Mouse (Mus musculus): Measurements from ENCODE around the gene Irf2bp1. TPM values are rescaled to one million over a fixed set of nuclear protein-coding genes. Genes with fewer than 3 reads are reported as not detected.

The Irf2bp1 gene
- polyA plus RNA-seq, 1 experiment from 2014 or later = 26.5 TPM

GRCm38 (mm10) chr7:18991660-18992293 lies 12.1 kb upstream of the Irf2bp1 start:
- peak overlapping the region; percentile 73 for H3K4me2 ChIP-seq
- WGBS = under 1% methylated on average over 59 of the region's 59 CpGs
- H3K27me3 ChIP-seq (ENCODE audit: control insufficient read depth, insufficient read depth, low read length) = peaks cover 23% of the 10 kb centered on the region
- no peak overlapping the region for H3K27ac ChIP-seq (ENCODE audit: low read depth, low read length)
- H3K36me3 ChIP-seq (ENCODE audit: control insufficient read depth, insufficient read depth, low read length) = no peaks in the 10 kb centered on the region
- DNase-seq (ENCODE audit: low spot score, missing footprints) = peak; percentile 95
- peak overlapping the region; percentile 65 for H3K9ac ChIP-seq (ENCODE audit: low read length)
- H3K9me3 ChIP-seq (ENCODE audit: control insufficient read depth, low read length) = no peaks in the 10 kb centered on the region
- H3K4me3 ChIP-seq (ENCODE audit: low read depth, low read length) = peak overlapping the region; percentile 51
- peaks cover 15% of the 10 kb centered on the region for H3K4me1 ChIP-seq (ENCODE audit: control insufficient read depth, insufficient read depth, low read length)
- ATAC-seq (ENCODE audit: low FRiP score) = no peak; the same call in none of the 2 replicates

GRCm38 (mm10) chr7:18992294-18992675 lies 11.6 kb upstream of the Irf2bp1 start:
- Histone ChIP-seq H3K27ac (ENCODE audit: low read depth, low read length) (no peak overlapping the region), H3K36me3 (ENCODE audit: control insufficient read depth, insufficient read depth, low read length) (no peaks in the 10 kb centered on the region), H3K4me1 (ENCODE audit: control insufficient read depth, insufficient read depth, low read length) (peaks cover 15% of the 10 kb centered on the region), H3K27me3 (ENCODE audit: control insufficient read depth, insufficient read depth, low read length) (peaks cover 23% of the 10 kb centered on the region), H3K4me2 (peak overlapping the region; percentile 73), H3K4me3 (ENCODE audit: low read depth, low read length) (peak overlapping the region; percentile 51), H3K9ac (ENCODE audit: low read length) (peak overlapping the region; percentile 65), H3K9me3 (ENCODE audit: control insufficient read depth, low read length) (no peaks in the 10 kb centered on the region)
- WGBS = 4% methylated on average over 31 of the region's 31 CpGs
- DNase-seq (ENCODE audit: low spot score, missing footprints) (peak; percentile 93), ATAC-seq (ENCODE audit: low FRiP score) (no peak)

DNA sequence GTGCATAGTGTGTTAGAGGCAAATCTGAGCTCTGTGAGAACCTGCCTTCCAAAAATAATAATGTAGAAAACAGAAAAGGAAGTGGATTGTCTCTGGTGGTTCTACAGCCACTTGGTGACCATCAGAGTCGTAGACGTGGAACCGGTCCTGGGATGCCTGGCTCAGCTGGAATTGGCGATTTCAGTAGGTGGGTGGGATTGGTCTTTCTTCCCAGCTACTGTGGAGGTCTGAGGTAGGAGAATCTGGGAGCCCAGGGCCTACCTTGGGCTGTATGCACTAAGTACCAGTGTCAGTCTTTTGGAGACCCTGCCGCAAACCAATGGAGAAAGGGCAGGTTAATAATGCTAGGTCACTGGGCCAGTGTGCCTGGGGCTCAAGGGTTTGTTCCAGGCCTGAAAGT lies 10.8 kb upstream of the Irf2bp1 start:
- no peak for DNase-seq (ENCODE audit: low spot score, missing footprints)
- ATAC-seq (ENCODE audit: low FRiP score) = no peak
- no peak overlapping the region; the same call in 1 of the 2 replicates for H3K4me2 ChIP-seq
- 85% methylated on average over 5 of the region's 5 CpGs for WGBS
- H3K4me1 ChIP-seq (ENCODE audit: control insufficient read depth, insufficient read depth, low read length) = peaks cover 15% of the 10 kb centered on the region
- H3K36me3 ChIP-seq (ENCODE audit: control insufficient read depth, insufficient read depth, low read length) = no peaks in the 10 kb centered on the region
- no peak overlapping the region for H3K27ac ChIP-seq (ENCODE audit: low read depth, low read length)
- peaks cover 23% of the 10 kb centered on the region for H3K27me3 ChIP-seq (ENCODE audit: control insufficient read depth, insufficient read depth, low read length)
- no peaks in the 10 kb centered on the region for H3K9me3 ChIP-seq (ENCODE audit: control insufficient read depth, low read length)
- no peak overlapping the region for H3K4me3 ChIP-seq (ENCODE audit: low read depth, low read length)
- H3K9ac ChIP-seq (ENCODE audit: low read length) = no peak overlapping the region

DNA sequence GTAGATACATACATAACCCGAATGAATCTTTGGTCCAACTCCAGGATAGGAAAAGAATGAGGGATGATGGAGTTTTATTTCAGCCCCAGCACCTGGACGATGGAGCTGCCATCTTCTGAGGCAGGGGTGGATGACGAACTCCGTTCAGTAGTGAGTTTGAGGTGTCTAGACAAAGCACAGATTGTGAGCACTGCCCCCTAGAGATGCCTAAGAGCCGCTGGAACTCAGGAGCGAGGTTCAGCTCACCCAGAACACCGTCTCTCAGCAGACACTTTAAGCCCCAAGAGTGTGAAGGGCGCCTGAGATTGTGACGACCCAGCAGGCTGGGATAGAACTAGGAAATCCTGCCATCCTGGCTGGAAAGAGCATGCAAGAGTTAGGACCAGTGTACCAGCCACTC lies 5.0 kb upstream of the Irf2bp1 start:
- ATAC-seq (ENCODE audit: low FRiP score) (no peak), DNase-seq (ENCODE audit: low spot score, missing footprints) (no peak)
- 39% methylated on average over 9 of the region's 9 CpGs for WGBS
- Histone ChIP-seq H3K9ac (ENCODE audit: low read length) (no peak overlapping the region), H3K27me3 (ENCODE audit: control insufficient read depth, insufficient read depth, low read length) (no peaks in the 10 kb centered on the region), H3K9me3 (ENCODE audit: control insufficient read depth, low read length) (no peaks in the 10 kb centered on the region), H3K4me3 (ENCODE audit: low read depth, low read length) (no peak overlapping the region), H3K4me1 (ENCODE audit: control insufficient read depth, insufficient read depth, low read length) (peaks cover 11% of the 10 kb centered on the region), H3K27ac (ENCODE audit: low read depth, low read length) (no peak overlapping the region), H3K36me3 (ENCODE audit: control insufficient read depth, insufficient read depth, low read length) (no peaks in the 10 kb centered on the region), H3K4me2 (no peak overlapping the region)

GRCm38 (mm10) chr7:19000421-19000820 lies 3.4 kb upstream of the Irf2bp1 start:
- Histone ChIP-seq H3K27ac (ENCODE audit: low read depth, low read length) (no peak overlapping the region), H3K9ac (ENCODE audit: low read length) (peak overlapping the region; percentile 51; the same call in 1 of the 2 replicates)
- 56% methylated on average over 10 of the region's 10 CpGs for WGBS

GRCm38 (mm10) chr7:19001066-19001806 lies 2.6 kb upstream of the Irf2bp1 start:
- H3K27me3 ChIP-seq (ENCODE audit: control insufficient read depth, insufficient read depth, low read length) = no peaks in the 10 kb centered on the region
- H3K36me3 ChIP-seq (ENCODE audit: control insufficient read depth, insufficient read depth, low read length) = peaks cover 10% of the 10 kb centered on the region; the same call in 1 of the 2 replicates
- peak overlapping the region; percentile 22 for H3K4me3 ChIP-seq (ENCODE audit: low read depth, low read length)
- ATAC-seq (ENCODE audit: low FRiP score) = no peak
- H3K27ac ChIP-seq (ENCODE audit: low read depth, low read length) = no peak overlapping the region
- 36% methylated on average over 18 of the region's 18 CpGs for WGBS
- no peaks in the 10 kb centered on the region for H3K9me3 ChIP-seq (ENCODE audit: control insufficient read depth, low read length)
- DNase-seq (ENCODE audit: low spot score, missing footprints) = no peak
- peaks cover 29% of the 10 kb centered on the region for H3K4me1 ChIP-seq (ENCODE audit: control insufficient read depth, insufficient read depth, low read length)
- H3K9ac ChIP-seq (ENCODE audit: low read length) = peak overlapping the region; percentile 51; the same call in 1 of the 2 replicates
- H3K4me2 ChIP-seq = peak overlapping the region; percentile 38

More at GRCm38 (mm10) chr7:19000421-19000820, 3.4 kb upstream of the Irf2bp1 start:
- Histone ChIP-seq H3K4me2 (peak overlapping the region; percentile 38), H3K27me3 (ENCODE audit: control insufficient read depth, insufficient read depth, low read length) (no peaks in the 10 kb centered on the region), H3K4me3 (ENCODE audit: low read depth, low read length) (peak overlapping the region; percentile 22), H3K36me3 (ENCODE audit: control insufficient read depth, insufficient read depth, low read length) (peaks cover 3% of the 10 kb centered on the region; the same call in 1 of the 2 replicates), H3K9me3 (ENCODE audit: control insufficient read depth, low read length) (no peaks in the 10 kb centered on the region), H3K4me1 (ENCODE audit: control insufficient read depth, insufficient read depth, low read length) (peaks cover 21% of the 10 kb centered on the region)
- DNase-seq (ENCODE audit: low spot score, missing footprints) = no peak
- no peak for ATAC-seq (ENCODE audit: low FRiP score)

GRCm38 (mm10) chr7:19001807-19002085 lies 2.1 kb upstream of the Irf2bp1 start:
- no peak overlapping the region for H3K9ac ChIP-seq (ENCODE audit: low read length)
- ATAC-seq (ENCODE audit: low FRiP score) = no peak
- H3K4me1 ChIP-seq (ENCODE audit: control insufficient read depth, insufficient read depth, low read length) = peaks cover 32% of the 10 kb centered on the region
- H3K4me3 ChIP-seq (ENCODE audit: low read depth, low read length) = no peak overlapping the region
- no peaks in the 10 kb centered on the region for H3K27me3 ChIP-seq (ENCODE audit: control insufficient read depth, insufficient read depth, low read length)
- DNase-seq (ENCODE audit: low spot score, missing footprints) = no peak
- 73% methylated on average over 3 of the region's 3 CpGs for WGBS
- no peak overlapping the region for H3K27ac ChIP-seq (ENCODE audit: low read depth, low read length)
- no peaks in the 10 kb centered on the region for H3K9me3 ChIP-seq (ENCODE audit: control insufficient read depth, low read length)
- peaks cover 10% of the 10 kb centered on the region; the same call in 1 of the 2 replicates for H3K36me3 ChIP-seq (ENCODE audit: control insufficient read depth, insufficient read depth, low read length)
- H3K4me2 ChIP-seq = no peak overlapping the region

- DNase-seq (ENCODE audit: low spot score, missing footprints) = no peak
- 49% methylated on average over 4 of the region's 4 CpGs for WGBS
- H3K4me3 ChIP-seq (ENCODE audit: low read depth, low read length) = peak overlapping the region; percentile 33
Measured at GRCm38 (mm10) chr7:19002115-19002514, 1.7 kb upstream of the Irf2bp1 start.

GRCm38 (mm10) chr7:19002848-19003498 lies 871 bp upstream of the Irf2bp1 start:
- Histone ChIP-seq H3K4me3 (ENCODE audit: low read depth, low read length) (peak overlapping the region; percentile 33), H3K9ac (ENCODE audit: low read length) (peak overlapping the region; percentile 79), H3K27me3 (ENCODE audit: control insufficient read depth, insufficient read depth, low read length) (no peaks in the 10 kb centered on the region), H3K36me3 (ENCODE audit: control insufficient read depth, insufficient read depth, low read length) (peaks cover 10% of the 10 kb centered on the region; the same call in 1 of the 2 replicates), H3K9me3 (ENCODE audit: control insufficient read depth, low read length) (no peaks in the 10 kb centered on the region), H3K27ac (ENCODE audit: low read depth, low read length) (no peak overlapping the region), H3K4me1 (ENCODE audit: control insufficient read depth, insufficient read depth, low read length) (peaks cover 32% of the 10 kb centered on the region), H3K4me2 (peak overlapping the region; percentile 60)
- ATAC-seq (ENCODE audit: low FRiP score) (peak; percentile 60), DNase-seq (ENCODE audit: low spot score, missing footprints) (peak; percentile 98)
- 2% methylated on average over 17 of the region's 17 CpGs for WGBS

More at GRCm38 (mm10) chr7:19002115-19002514, 1.7 kb upstream of the Irf2bp1 start:
- Histone ChIP-seq H3K9me3 (ENCODE audit: control insufficient read depth, low read length) (no peaks in the 10 kb centered on the region), H3K9ac (ENCODE audit: low read length) (peak overlapping the region; percentile 79), H3K27ac (ENCODE audit: low read depth, low read length) (no peak overlapping the region), H3K27me3 (ENCODE audit: control insufficient read depth, insufficient read depth, low read length) (no peaks in the 10 kb centered on the region), H3K4me1 (ENCODE audit: control insufficient read depth, insufficient read depth, low read length) (peaks cover 32% of the 10 kb centered on the region), H3K4me2 (peak overlapping the region; percentile 60), H3K36me3 (ENCODE audit: control insufficient read depth, insufficient read depth, low read length) (peaks cover 10% of the 10 kb centered on the region; the same call in 1 of the 2 replicates)
- ATAC-seq (ENCODE audit: low FRiP score) = no peak

Measured in midbrain, embryonic 11.5 days (tissue).